Mouse (Mus musculus): Measurements from ENCODE around the gene Atp6v0a4. TPM values are rescaled to one million over a fixed set of nuclear protein-coding genes. Genes with fewer than 3 reads are reported as not detected.

The Atp6v0a4 gene
- polyA plus RNA-seq, 1 experiment from 2014 or later = 2.6 TPM

DNA sequence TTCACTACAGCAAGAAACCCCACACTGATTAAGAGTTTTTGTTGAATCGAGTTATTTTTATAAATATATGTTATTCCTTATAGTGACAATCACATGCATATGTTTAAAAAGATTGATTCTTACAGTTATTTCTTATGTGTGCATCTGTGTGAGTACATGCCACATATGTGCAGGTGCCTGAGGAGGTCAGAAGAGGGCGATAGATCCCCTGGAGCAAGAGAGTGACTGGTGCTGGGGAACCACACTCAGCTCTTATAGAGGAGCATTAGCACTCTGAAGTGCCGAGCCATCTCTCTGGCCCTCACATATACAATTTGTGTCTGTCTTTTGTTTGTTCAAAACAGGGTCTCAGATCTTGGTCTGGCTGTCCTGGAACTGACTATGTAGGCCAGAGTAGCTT, 50.8 kb downstream of the Atp6v0a4 start:
- no peak overlapping the region for H3K9ac ChIP-seq (ENCODE audit: low read depth, low read length)
- no peaks in the 10 kb centered on the region; the same call in 1 of the 2 replicates for H3K9me3 ChIP-seq (ENCODE audit: control insufficient read depth, low read length)
- H3K27ac ChIP-seq (ENCODE audit: low read depth, low read length) = no peak overlapping the region
- H3K4me1 ChIP-seq (ENCODE audit: control insufficient read depth, insufficient read depth, low read length) = peaks cover 6% of the 10 kb centered on the region; the same call in 1 of the 2 replicates
- no peak overlapping the region for H3K4me3 ChIP-seq (ENCODE audit: low read length)
- no peak for ATAC-seq (ENCODE audit: low FRiP score, low TSS enrichment)
- WGBS = 92% methylated on average over 3 of the region's 3 CpGs
- H3K36me3 ChIP-seq (ENCODE audit: control insufficient read depth, insufficient read depth, low read length) = no peaks in the 10 kb centered on the region
- no peaks in the 10 kb centered on the region for H3K27me3 ChIP-seq (ENCODE audit: control insufficient read depth, insufficient read depth, low read length)
- H3K4me2 ChIP-seq (replicated peaks; ENCODE audit: low read depth, low read length) = no peak overlapping the region

- Histone ChIP-seq H3K27ac (ENCODE audit: low read depth, low read length) (peak overlapping the region; percentile 37; the same call in 1 of the 2 replicates), H3K9me3 (ENCODE audit: control insufficient read depth, low read length) (no peaks in the 10 kb centered on the region; the same call in 1 of the 2 replicates), H3K9ac (ENCODE audit: low read depth, low read length) (no peak overlapping the region), H3K27me3 (ENCODE audit: control insufficient read depth, insufficient read depth, low read length) (no peaks in the 10 kb centered on the region), H3K4me3 (ENCODE audit: low read length) (no peak overlapping the region), H3K4me2 (replicated peaks; ENCODE audit: low read depth, low read length) (no peak overlapping the region), H3K36me3 (ENCODE audit: control insufficient read depth, insufficient read depth, low read length) (no peaks in the 10 kb centered on the region), H3K4me1 (ENCODE audit: control insufficient read depth, insufficient read depth, low read length) (peaks cover 6% of the 10 kb centered on the region; the same call in 1 of the 2 replicates)
- ATAC-seq (ENCODE audit: low FRiP score, low TSS enrichment) = 0 out of 2 replicates have a peak, but pooled peaks have one; percentile 51
- WGBS = 62% methylated on average over 5 of the region's 5 CpGs
Observed at GRCm38 (mm10) chr6:38072137-38072796, 52.1 kb downstream of the Atp6v0a4 start.

DNA sequence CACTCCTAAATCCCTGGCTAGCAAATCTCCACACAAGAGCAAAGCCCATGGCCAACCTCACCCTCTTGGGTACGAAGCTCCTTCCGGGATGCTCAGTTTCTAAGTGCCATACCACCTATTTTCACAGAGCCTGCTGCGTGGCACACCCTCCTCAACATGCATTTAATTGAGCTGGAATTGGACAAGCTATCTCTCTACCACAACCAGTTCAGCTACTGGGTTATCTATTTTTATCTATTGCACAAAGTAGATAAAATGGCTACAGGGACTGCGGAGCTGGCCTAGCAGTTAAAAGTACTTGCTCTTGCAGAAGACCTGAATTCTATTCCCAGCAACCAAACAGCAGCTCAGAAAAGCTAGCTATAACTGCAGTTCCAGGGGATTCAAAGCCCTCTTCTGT, 53.1 kb downstream of the Atp6v0a4 start:
- ATAC-seq (ENCODE audit: low FRiP score, low TSS enrichment) = no peak
- Histone ChIP-seq H3K4me2 (replicated peaks; ENCODE audit: low read depth, low read length) (no peak overlapping the region), H3K4me1 (ENCODE audit: control insufficient read depth, insufficient read depth, low read length) (peaks cover 6% of the 10 kb centered on the region; the same call in 1 of the 2 replicates), H3K9ac (ENCODE audit: low read depth, low read length) (no peak overlapping the region), H3K36me3 (ENCODE audit: control insufficient read depth, insufficient read depth, low read length) (no peaks in the 10 kb centered on the region), H3K27ac (ENCODE audit: low read depth, low read length) (no peak overlapping the region), H3K27me3 (ENCODE audit: control insufficient read depth, insufficient read depth, low read length) (no peaks in the 10 kb centered on the region), H3K4me3 (ENCODE audit: low read length) (no peak overlapping the region), H3K9me3 (ENCODE audit: control insufficient read depth, low read length) (no peaks in the 10 kb centered on the region; the same call in 1 of the 2 replicates)
- WGBS = 90% methylated on average over 4 of the region's 4 CpGs

GRCm38 (mm10) chr6:38066215-38066614, 58.2 kb downstream of the Atp6v0a4 start:
- Histone ChIP-seq H3K4me2 (replicated peaks; ENCODE audit: low read depth, low read length) (no peak overlapping the region), H3K27ac (ENCODE audit: low read depth, low read length) (no peak overlapping the region), H3K4me3 (ENCODE audit: low read length) (no peak overlapping the region), H3K4me1 (ENCODE audit: control insufficient read depth, insufficient read depth, low read length) (0 out of 2 replicates have a peak, but pooled peaks cover 4% of the 10 kb centered on the region), H3K27me3 (ENCODE audit: control insufficient read depth, insufficient read depth, low read length) (no peaks in the 10 kb centered on the region), H3K36me3 (ENCODE audit: control insufficient read depth, insufficient read depth, low read length) (no peaks in the 10 kb centered on the region), H3K9ac (ENCODE audit: low read depth, low read length) (no peak overlapping the region), H3K9me3 (ENCODE audit: control insufficient read depth, low read length) (peaks cover 10% of the 10 kb centered on the region)
- ATAC-seq (ENCODE audit: low FRiP score, low TSS enrichment) = peak; percentile 86
- WGBS = 3% methylated on average over 5 of the region's 5 CpGs

GRCm38 (mm10) chr6:38065501-38066122, 58.8 kb downstream of the Atp6v0a4 start:
- 0 out of 2 replicates have a peak, but pooled peaks have one; percentile 63 for ATAC-seq (ENCODE audit: low FRiP score, low TSS enrichment)
- 73% methylated on average over 11 of the region's 11 CpGs for WGBS
- no peak overlapping the region for H3K27ac ChIP-seq (ENCODE audit: low read depth, low read length)
- no peak overlapping the region for H3K9ac ChIP-seq (ENCODE audit: low read depth, low read length)
- H3K9me3 ChIP-seq (ENCODE audit: control insufficient read depth, low read length) = peaks cover 10% of the 10 kb centered on the region
- H3K27me3 ChIP-seq (ENCODE audit: control insufficient read depth, insufficient read depth, low read length) = no peaks in the 10 kb centered on the region
- 0 out of 2 replicates have a peak, but pooled peaks cover 4% of the 10 kb centered on the region for H3K4me1 ChIP-seq (ENCODE audit: control insufficient read depth, insufficient read depth, low read length)
- no peak overlapping the region for H3K4me3 ChIP-seq (ENCODE audit: low read length)
- no peaks in the 10 kb centered on the region for H3K36me3 ChIP-seq (ENCODE audit: control insufficient read depth, insufficient read depth, low read length)
- H3K4me2 ChIP-seq (replicated peaks; ENCODE audit: low read depth, low read length) = no peak overlapping the region

- Histone ChIP-seq H3K9ac (ENCODE audit: low read depth, low read length) (no peak overlapping the region), H3K4me2 (replicated peaks; ENCODE audit: low read depth, low read length) (no peak overlapping the region), H3K4me3 (ENCODE audit: low read length) (no peak overlapping the region), H3K9me3 (ENCODE audit: control insufficient read depth, low read length) (peaks cover 10% of the 10 kb centered on the region), H3K27ac (ENCODE audit: low read depth, low read length) (no peak overlapping the region), H3K27me3 (ENCODE audit: control insufficient read depth, insufficient read depth, low read length) (no peaks in the 10 kb centered on the region), H3K36me3 (ENCODE audit: control insufficient read depth, insufficient read depth, low read length) (no peaks in the 10 kb centered on the region), H3K4me1 (ENCODE audit: control insufficient read depth, insufficient read depth, low read length) (0 out of 2 replicates have a peak, but pooled peaks cover 4% of the 10 kb centered on the region)
- ATAC-seq (ENCODE audit: low FRiP score, low TSS enrichment) = no peak
- WGBS = 60% methylated on average over 3 of the region's 3 CpGs
Observed at GRCm38 (mm10) chr6:38065122-38065500, 59.3 kb downstream of the Atp6v0a4 start.

DNA sequence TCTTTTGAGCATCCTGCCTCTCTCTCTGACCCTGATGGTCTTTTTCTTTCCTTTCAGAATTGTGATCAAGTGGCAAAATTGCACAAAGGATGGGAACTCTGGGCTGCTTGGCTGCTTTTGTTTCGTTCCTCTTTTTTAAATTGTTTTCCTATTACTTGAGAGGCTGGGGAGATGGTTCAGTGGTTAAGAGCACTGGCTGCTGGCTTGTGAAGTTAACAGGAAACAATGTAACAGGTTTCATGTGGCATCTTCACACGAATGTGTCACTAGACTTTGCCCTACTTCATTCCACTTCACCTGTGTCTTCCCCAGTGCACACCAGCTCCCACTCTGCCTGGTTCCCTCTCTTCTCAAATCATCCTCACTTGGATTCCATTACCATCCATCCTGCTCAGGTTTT, 59.8 kb downstream of the Atp6v0a4 start:
- peaks cover 10% of the 10 kb centered on the region for H3K9me3 ChIP-seq (ENCODE audit: control insufficient read depth, low read length)
- H3K9ac ChIP-seq (ENCODE audit: low read depth, low read length) = no peak overlapping the region
- no peak overlapping the region for H3K4me3 ChIP-seq (ENCODE audit: low read length)
- 0 out of 2 replicates have a peak, but pooled peaks cover 4% of the 10 kb centered on the region for H3K4me1 ChIP-seq (ENCODE audit: control insufficient read depth, insufficient read depth, low read length)
- no peak overlapping the region for H3K27ac ChIP-seq (ENCODE audit: low read depth, low read length)
- ATAC-seq (ENCODE audit: low FRiP score, low TSS enrichment) = no peak
- WGBS = 73% methylated on average over 2 of the region's 2 CpGs
- no peaks in the 10 kb centered on the region for H3K36me3 ChIP-seq (ENCODE audit: control insufficient read depth, insufficient read depth, low read length)
- no peak overlapping the region for H3K4me2 ChIP-seq (replicated peaks; ENCODE audit: low read depth, low read length)
- H3K27me3 ChIP-seq (ENCODE audit: control insufficient read depth, insufficient read depth, low read length) = no peaks in the 10 kb centered on the region

- Histone ChIP-seq H3K9me3 (ENCODE audit: control insufficient read depth, low read length) (peaks cover 10% of the 10 kb centered on the region; the same call in 1 of the 2 replicates), H3K4me1 (ENCODE audit: control insufficient read depth, insufficient read depth, low read length) (no peaks in the 10 kb centered on the region), H3K4me2 (replicated peaks; ENCODE audit: low read depth, low read length) (no peak overlapping the region), H3K9ac (ENCODE audit: low read depth, low read length) (no peak overlapping the region), H3K27me3 (ENCODE audit: control insufficient read depth, insufficient read depth, low read length) (no peaks in the 10 kb centered on the region), H3K27ac (ENCODE audit: low read depth, low read length) (no peak overlapping the region), H3K36me3 (ENCODE audit: control insufficient read depth, insufficient read depth, low read length) (no peaks in the 10 kb centered on the region), H3K4me3 (ENCODE audit: low read length) (no peak overlapping the region)
- no peak for ATAC-seq (ENCODE audit: low FRiP score, low TSS enrichment)
- WGBS = 66% methylated on average over 5 of the region's 5 CpGs
Observed at GRCm38 (mm10) chr6:38058805-38059204, 65.6 kb downstream of the Atp6v0a4 start.

All from kidney, embryonic 14.5 days (tissue).